Mouse (Mus musculus): ENCODE data around the gene Frmpd2. TPM values are rescaled to one million over a fixed set of nuclear protein-coding genes. Genes with fewer than 3 reads are reported as not detected.

The Frmpd2 gene
- polyA plus RNA-seq, 1 experiment from 2014 or later, result 0.25 TPM

DNA sequence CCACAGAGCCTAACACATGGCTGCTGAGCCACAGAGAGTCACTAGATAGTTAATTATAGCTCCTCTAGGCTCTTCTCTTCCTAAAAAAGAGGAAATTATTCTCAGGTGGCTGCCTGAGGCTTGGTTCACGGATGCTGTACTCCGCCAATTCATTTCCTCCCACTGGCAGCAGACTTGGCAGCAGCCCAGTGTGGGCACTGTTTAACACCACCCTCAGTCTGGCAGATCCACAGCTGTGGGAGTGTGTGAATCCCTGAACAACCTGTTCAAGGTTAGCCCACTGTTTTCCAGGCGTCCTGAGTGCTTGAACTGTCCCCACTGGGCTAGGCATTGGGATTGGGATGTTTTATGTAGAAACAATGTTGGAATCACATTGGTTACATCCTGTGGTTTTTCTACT, 50.0 kb downstream of the Frmpd2 start:
- 44% methylated on average over 3 of the region's 3 CpGs for WGBS
- Histone ChIP-seq H3K9me3 (ENCODE audit: control insufficient read depth, low read length) (no peaks in the 10 kb centered on the region), H3K27me3 (replicated peaks; ENCODE audit: control insufficient read depth, insufficient read depth, low read length) (no peaks in the 10 kb centered on the region), H3K4me2 (ENCODE audit: low read depth, low read length) (no peak overlapping the region), H3K36me3 (ENCODE audit: control insufficient read depth, insufficient read depth, low read length) (no peaks in the 10 kb centered on the region), H3K4me3 (ENCODE audit: low read depth, low read length) (no peak overlapping the region), H3K27ac (replicated peaks; ENCODE audit: low read depth, low read length) (no peak overlapping the region), H3K4me1 (ENCODE audit: control insufficient read depth, insufficient read depth, low read length) (no peaks in the 10 kb centered on the region), H3K9ac (ENCODE audit: low read depth, low read length) (no peak overlapping the region)
- DNase-seq (ENCODE audit: low spot score) (no peak), ATAC-seq (ENCODE audit: low read depth) (0 out of 2 replicates have a peak, but pooled peaks have one; percentile 53)

DNA sequence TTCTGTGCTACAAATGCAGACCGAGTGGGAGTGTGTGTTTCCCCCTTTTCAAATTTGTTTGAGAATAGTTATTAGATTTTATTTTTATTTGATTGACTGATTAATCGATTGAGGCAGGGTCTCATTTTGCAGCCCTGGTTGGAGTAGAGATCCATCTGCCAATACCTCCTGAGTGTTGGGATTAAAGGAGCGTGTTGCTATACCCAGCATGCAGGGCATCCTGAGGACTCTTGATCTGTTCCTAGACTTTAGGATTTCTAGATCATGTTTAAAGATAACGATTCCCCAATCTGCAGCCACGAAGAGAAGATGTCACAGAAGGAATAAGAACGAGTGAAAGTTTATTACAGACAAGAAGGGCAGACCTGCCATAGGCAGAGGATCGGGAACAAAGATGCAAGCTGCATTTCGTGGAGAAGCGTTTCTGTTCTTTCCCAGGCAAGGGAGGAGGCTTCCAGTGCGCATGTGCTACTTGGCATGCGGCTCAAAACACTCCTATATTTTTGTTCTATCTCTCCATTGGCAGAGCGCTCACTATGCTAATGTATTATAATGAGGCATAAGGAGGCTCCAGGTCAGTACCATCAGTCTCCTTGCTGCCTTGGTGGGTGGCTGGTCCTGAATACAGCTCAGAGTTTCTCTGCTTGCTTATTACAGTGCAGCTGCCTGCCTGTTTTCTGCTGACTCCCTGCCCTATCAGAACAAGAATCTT, 53.9 kb downstream of the Frmpd2 start:
- ATAC-seq (ENCODE audit: low read depth) (no peak), DNase-seq (ENCODE audit: low spot score) (no peak)
- Histone ChIP-seq H3K4me3 (ENCODE audit: low read depth, low read length) (no peak overlapping the region), H3K27ac (replicated peaks; ENCODE audit: low read depth, low read length) (no peak overlapping the region), H3K27me3 (replicated peaks; ENCODE audit: control insufficient read depth, insufficient read depth, low read length) (no peaks in the 10 kb centered on the region), H3K4me1 (ENCODE audit: control insufficient read depth, insufficient read depth, low read length) (no peaks in the 10 kb centered on the region), H3K9me3 (ENCODE audit: control insufficient read depth, low read length) (no peaks in the 10 kb centered on the region), H3K36me3 (ENCODE audit: control insufficient read depth, insufficient read depth, low read length) (no peaks in the 10 kb centered on the region), H3K4me2 (ENCODE audit: low read depth, low read length) (no peak overlapping the region), H3K9ac (ENCODE audit: low read depth, low read length) (no peak overlapping the region)
- WGBS, result 69% methylated on average over 12 of the region's 12 CpGs

GRCm38 (mm10) chr14:33526621-33527020, 55.1 kb downstream of the Frmpd2 start:
- ATAC-seq (ENCODE audit: low read depth) (no peak), DNase-seq (ENCODE audit: low spot score) (no peak)
- WGBS, result 59% methylated on average over 2 of the region's 2 CpGs
- no peaks in the 10 kb centered on the region for H3K27me3 ChIP-seq (replicated peaks; ENCODE audit: control insufficient read depth, insufficient read depth, low read length)
- no peak overlapping the region for H3K9ac ChIP-seq (ENCODE audit: low read depth, low read length)
- H3K27ac ChIP-seq (replicated peaks; ENCODE audit: low read depth, low read length), result no peak overlapping the region
- H3K9me3 ChIP-seq (ENCODE audit: control insufficient read depth, low read length), result no peaks in the 10 kb centered on the region
- no peaks in the 10 kb centered on the region for H3K36me3 ChIP-seq (ENCODE audit: control insufficient read depth, insufficient read depth, low read length)
- no peaks in the 10 kb centered on the region for H3K4me1 ChIP-seq (ENCODE audit: control insufficient read depth, insufficient read depth, low read length)
- H3K4me2 ChIP-seq (ENCODE audit: low read depth, low read length), result no peak overlapping the region
- no peak overlapping the region for H3K4me3 ChIP-seq (ENCODE audit: low read depth, low read length)

GRCm38 (mm10) chr14:33527938-33528337, 56.4 kb downstream of the Frmpd2 start:
- Histone ChIP-seq H3K9ac (ENCODE audit: low read depth, low read length) (no peak overlapping the region), H3K4me3 (ENCODE audit: low read depth, low read length) (no peak overlapping the region), H3K4me2 (ENCODE audit: low read depth, low read length) (no peak overlapping the region), H3K27ac (replicated peaks; ENCODE audit: low read depth, low read length) (no peak overlapping the region), H3K27me3 (replicated peaks; ENCODE audit: control insufficient read depth, insufficient read depth, low read length) (no peaks in the 10 kb centered on the region), H3K9me3 (ENCODE audit: control insufficient read depth, low read length) (no peaks in the 10 kb centered on the region), H3K4me1 (ENCODE audit: control insufficient read depth, insufficient read depth, low read length) (no peaks in the 10 kb centered on the region), H3K36me3 (ENCODE audit: control insufficient read depth, insufficient read depth, low read length) (no peaks in the 10 kb centered on the region)
- DNase-seq (ENCODE audit: low spot score) (no peak), ATAC-seq (ENCODE audit: low read depth) (no peak)
- WGBS, result 64% methylated on average over 3 of the region's 3 CpGs

DNA sequence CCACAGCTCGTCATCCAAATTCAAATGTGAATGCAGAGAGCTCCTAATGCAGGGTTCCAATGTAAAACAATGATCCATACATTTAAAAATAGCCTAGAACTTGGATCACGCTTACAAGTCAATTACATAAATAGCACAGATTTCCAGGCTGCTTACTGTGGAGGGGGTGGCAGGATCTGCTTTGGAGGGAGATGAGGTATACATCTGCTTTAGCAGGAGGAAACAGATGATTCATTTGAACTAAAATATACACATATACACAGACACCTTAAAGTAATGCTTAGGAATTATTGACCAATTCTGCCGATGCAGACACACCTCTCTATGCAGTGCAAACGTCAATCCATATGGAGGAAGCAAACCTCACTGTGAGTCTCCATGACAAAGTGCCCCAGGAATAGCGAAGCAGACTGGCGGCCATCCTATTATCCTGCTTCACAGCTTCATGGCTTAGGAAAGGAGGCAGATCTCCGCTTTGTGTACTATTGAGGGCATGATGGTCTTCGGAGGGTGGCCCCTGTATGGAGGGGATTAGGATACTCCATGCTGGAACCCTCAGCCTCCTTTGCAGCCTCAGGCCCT, 59.9 kb downstream of the Frmpd2 start:
- no peaks in the 10 kb centered on the region for H3K9me3 ChIP-seq (ENCODE audit: control insufficient read depth, low read length)
- no peak for ATAC-seq (ENCODE audit: low read depth)

GRCm38 (mm10) chr14:33532792-33533191, 61.3 kb downstream of the Frmpd2 start:
- no peak overlapping the region for H3K4me2 ChIP-seq (ENCODE audit: low read depth, low read length)
- no peak for DNase-seq (ENCODE audit: low spot score)
- no peaks in the 10 kb centered on the region for H3K27me3 ChIP-seq (replicated peaks; ENCODE audit: control insufficient read depth, insufficient read depth, low read length)
- no peak overlapping the region for H3K27ac ChIP-seq (replicated peaks; ENCODE audit: low read depth, low read length)
- no peak overlapping the region for H3K4me3 ChIP-seq (ENCODE audit: low read depth, low read length)
- H3K9me3 ChIP-seq (ENCODE audit: control insufficient read depth, low read length), result 0 out of 2 replicates have a peak, but pooled peaks cover 4% of the 10 kb centered on the region
- ATAC-seq (ENCODE audit: low read depth), result no peak
- no peak overlapping the region for H3K9ac ChIP-seq (ENCODE audit: low read depth, low read length)
- H3K4me1 ChIP-seq (ENCODE audit: control insufficient read depth, insufficient read depth, low read length), result no peaks in the 10 kb centered on the region
- H3K36me3 ChIP-seq (ENCODE audit: control insufficient read depth, insufficient read depth, low read length), result no peaks in the 10 kb centered on the region
- 81% methylated on average over 5 of the region's 5 CpGs for WGBS

More for the DNA sequence above, 59.9 kb downstream of the Frmpd2 start:
- H3K9ac ChIP-seq (ENCODE audit: low read depth, low read length), result no peak overlapping the region
- no peak overlapping the region for H3K27ac ChIP-seq (replicated peaks; ENCODE audit: low read depth, low read length)
- H3K4me2 ChIP-seq (ENCODE audit: low read depth, low read length), result no peak overlapping the region
- no peaks in the 10 kb centered on the region for H3K4me1 ChIP-seq (ENCODE audit: control insufficient read depth, insufficient read depth, low read length)
- 73% methylated on average over 8 of the region's 8 CpGs for WGBS
- no peaks in the 10 kb centered on the region for H3K27me3 ChIP-seq (replicated peaks; ENCODE audit: control insufficient read depth, insufficient read depth, low read length)
- DNase-seq (ENCODE audit: low spot score), result no peak
- H3K4me3 ChIP-seq (ENCODE audit: low read depth, low read length), result no peak overlapping the region
- no peaks in the 10 kb centered on the region for H3K36me3 ChIP-seq (ENCODE audit: control insufficient read depth, insufficient read depth, low read length)

DNA sequence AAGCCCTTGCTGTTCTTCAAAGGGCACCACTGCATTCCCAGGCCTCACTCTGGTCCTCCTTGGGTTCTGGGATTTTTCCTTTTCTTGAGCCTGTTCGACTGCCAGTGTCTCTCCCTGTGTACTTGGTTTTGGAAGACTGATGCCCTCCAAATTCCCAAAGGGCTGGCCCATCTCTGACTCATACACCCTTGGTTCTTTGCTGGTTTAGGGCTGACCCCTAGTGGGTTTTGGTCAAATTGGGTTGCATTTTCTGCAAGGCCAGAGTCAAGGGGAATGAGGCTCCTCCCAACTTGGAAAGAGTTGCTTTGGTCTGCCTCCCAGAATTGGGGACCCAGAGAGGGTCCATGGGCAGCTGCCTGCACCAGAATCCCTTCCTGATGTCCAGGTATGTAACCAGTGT, 62.0 kb downstream of the Frmpd2 start:
- Histone ChIP-seq H3K4me2 (ENCODE audit: low read depth, low read length) (no peak overlapping the region), H3K9me3 (ENCODE audit: control insufficient read depth, low read length) (0 out of 2 replicates have a peak, but pooled peaks cover 5% of the 10 kb centered on the region), H3K4me3 (ENCODE audit: low read depth, low read length) (no peak overlapping the region), H3K4me1 (ENCODE audit: control insufficient read depth, insufficient read depth, low read length) (no peaks in the 10 kb centered on the region), H3K27me3 (replicated peaks; ENCODE audit: control insufficient read depth, insufficient read depth, low read length) (no peaks in the 10 kb centered on the region), H3K36me3 (ENCODE audit: control insufficient read depth, insufficient read depth, low read length) (no peaks in the 10 kb centered on the region), H3K27ac (replicated peaks; ENCODE audit: low read depth, low read length) (no peak overlapping the region), H3K9ac (ENCODE audit: low read depth, low read length) (no peak overlapping the region)
- DNase-seq (ENCODE audit: low spot score) (no peak), ATAC-seq (ENCODE audit: low read depth) (no peak)
- 75% methylated on average over 1 of the region's 1 CpGs for WGBS

DNA sequence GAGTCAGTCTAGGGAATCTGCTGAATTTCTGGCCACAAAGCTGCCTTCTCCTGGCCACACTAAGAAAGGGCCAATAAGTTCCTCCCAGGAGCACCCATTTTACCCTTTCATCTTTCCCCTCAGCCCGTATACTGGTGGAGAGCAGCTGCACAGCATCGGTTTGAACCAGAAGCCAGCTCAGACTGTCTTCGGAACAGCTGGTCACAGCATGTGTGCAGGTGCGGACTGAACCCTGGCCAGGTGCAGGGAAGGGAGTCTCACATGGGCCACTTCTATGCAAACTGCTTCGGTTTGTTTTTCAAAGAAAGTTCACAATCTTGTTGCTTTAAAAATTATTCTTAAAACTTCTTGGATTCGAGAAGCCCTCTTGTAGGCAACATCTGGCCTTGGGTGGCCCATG, 63.8 kb downstream of the Frmpd2 start:
- H3K4me2 ChIP-seq (ENCODE audit: low read depth, low read length), result no peak overlapping the region
- H3K36me3 ChIP-seq (ENCODE audit: control insufficient read depth, insufficient read depth, low read length), result no peaks in the 10 kb centered on the region
- H3K4me1 ChIP-seq (ENCODE audit: control insufficient read depth, insufficient read depth, low read length), result no peaks in the 10 kb centered on the region
- DNase-seq (ENCODE audit: low spot score) (no peak), ATAC-seq (ENCODE audit: low read depth) (no peak)
- no peak overlapping the region for H3K9ac ChIP-seq (ENCODE audit: low read depth, low read length)
- 77% methylated on average over 6 of the region's 6 CpGs for WGBS
- H3K4me3 ChIP-seq (ENCODE audit: low read depth, low read length), result no peak overlapping the region
- H3K9me3 ChIP-seq (ENCODE audit: control insufficient read depth, low read length), result 0 out of 2 replicates have a peak, but pooled peaks cover 5% of the 10 kb centered on the region
- H3K27ac ChIP-seq (replicated peaks; ENCODE audit: low read depth, low read length), result no peak overlapping the region
- no peaks in the 10 kb centered on the region for H3K27me3 ChIP-seq (replicated peaks; ENCODE audit: control insufficient read depth, insufficient read depth, low read length)
